Mouse (Mus musculus) lung, embryonic 16.5 days (tissue): ENCODE measurements around the gene Otud7a. TPM values are rescaled to one million over a fixed set of nuclear protein-coding genes. Genes with fewer than 3 reads are reported as not detected.
"Not testable (repeated sequence)": the region's sequence is repeated elsewhere in the genome, so short reads cannot be mapped to it uniquely, and the experiment has no call there.

Experiments used
- ATAC-seq: fragments of 200-750 bp; cut with Nextera tagmentation; 2 replicates; pipeline ENCODE4 v1.8.0; 2017; ENCODE audit warnings: low read depth, mild to moderate bottlenecking, moderate library complexity
- H3K27ac ChIP-seq: fragments of 300-500 bp; sonication (generic); 2 replicates; pipeline ENCODE4 v1.5.1; 2014; ENCODE audit warnings: mild to moderate bottlenecking, control low read depth, low read length
- H3K27me3 ChIP-seq: fragments of 300-500 bp; sonication (generic); 2 replicates; pipeline ENCODE4 v1.6.1; 2014; ENCODE audit warnings: low read depth, low read length, mixed read lengths; ENCODE audit not compliant: control insufficient read depth, insufficient read depth
- H3K36me3 ChIP-seq: fragments of 300-500 bp; sonication (generic); 2 replicates; pipeline ENCODE4 v1.6.1; 2014; ENCODE audit warnings: low read length; ENCODE audit not compliant: control insufficient read depth, insufficient read depth
- H3K4me1 ChIP-seq: fragments of 300-500 bp; sonication (generic); replicated peaks from 2 replicates; pipeline ENCODE4 v1.6.1; 2014; ENCODE audit warnings: low read length, mixed read lengths; ENCODE audit not compliant: control insufficient read depth, insufficient read depth
- H3K4me2 ChIP-seq: fragments of 300-500 bp; sonication (generic); 2 replicates; pipeline ENCODE4 v1.6.1; 2014; ENCODE audit warnings: low read depth, low read length, control low read depth
- H3K4me3 ChIP-seq: fragments of 300-500 bp; sonication (generic); 2 replicates; pipeline ENCODE4 v1.5.1; 2014; ENCODE audit warnings: mild to moderate bottlenecking, low read length, control low read depth
- H3K9ac ChIP-seq: fragments of 300-500 bp; sonication (generic); 2 replicates; pipeline ENCODE4 v1.6.1; 2014; ENCODE audit warnings: low read length, control low read depth
- H3K9me3 ChIP-seq: fragments of 300-500 bp; sonication (generic); 2 replicates; pipeline ENCODE4 v1.6.1; 2016; ENCODE audit warnings: low read length; ENCODE audit not compliant: control insufficient read depth
- WGBS: fragments of 180-500 bp; shearing (Covaris S2); extraction: QIAGEN DNeasy Blood & Tissue Kit; methylation state at CpG from one replicate; pipeline ENCODE4 v1.1.7; 2014; 5-methylcytosine and 5-hydroxymethylcytosine counted together
- polyA plus RNA-seq: library from polyadenylated mRNA; unstranded; fragments of >200 nt; fragmentation: Nextera tagmentation; extraction: Ambion mirVana; gene quantifications from 2 replicates; pipeline ENCODE4 v1.2.1, GENCODE M21; 2015

The Otud7a gene
- polyA plus RNA-seq, 1 experiment from 2014 or later = 0.20 TPM

GRCm38 (mm10) chr7:63665496-63665895, 220.9 kb downstream of the Otud7a start:
- no peak for ATAC-seq
- Histone ChIP-seq H3K9me3 (no peaks in the 10 kb centered on the region), H3K4me1 (no peaks in the 10 kb centered on the region), H3K27me3 (no peaks in the 10 kb centered on the region), H3K27ac (no peak overlapping the region), H3K4me2 (no peak overlapping the region), H3K4me3 (no peak overlapping the region), H3K9ac (no peak overlapping the region), H3K36me3 (no peaks in the 10 kb centered on the region)
- WGBS = 82% methylated on average over 3 of the region's 3 CpGs

GRCm38 (mm10) chr7:63667986-63668741, 223.6 kb downstream of the Otud7a start:
- WGBS = 36% methylated on average over 15 of the region's 15 CpGs
- Histone ChIP-seq H3K36me3 (no peaks in the 10 kb centered on the region), H3K9me3 (no peaks in the 10 kb centered on the region), H3K9ac (no peak overlapping the region), H3K4me2 (no peak overlapping the region), H3K4me1 (no peaks in the 10 kb centered on the region), H3K27me3 (no peaks in the 10 kb centered on the region), H3K4me3 (no peak overlapping the region), H3K27ac (no peak overlapping the region)
- no peak for ATAC-seq

GRCm38 (mm10) chr7:63668951-63669350, 224.4 kb downstream of the Otud7a start:
- Histone ChIP-seq H3K4me3 (no peak overlapping the region), H3K9me3 (no peaks in the 10 kb centered on the region), H3K9ac (no peak overlapping the region), H3K27ac (no peak overlapping the region), H3K36me3 (no peaks in the 10 kb centered on the region), H3K27me3 (no peaks in the 10 kb centered on the region), H3K4me1 (no peaks in the 10 kb centered on the region), H3K4me2 (no peak overlapping the region)
- WGBS = 76% methylated on average over 14 of the region's 14 CpGs
- no peak for ATAC-seq

GRCm38 (mm10) chr7:63670911-63671310, 226.4 kb downstream of the Otud7a start:
- not testable (repeated sequence) for H3K27ac ChIP-seq, H3K4me3 ChIP-seq, H3K9ac ChIP-seq, H3K4me1 ChIP-seq, H3K9me3 ChIP-seq, H3K27me3 ChIP-seq, ATAC-seq, H3K4me2 ChIP-seq, H3K36me3 ChIP-seq
- WGBS = 66% methylated on average over 1 of the region's 1 CpGs

GRCm38 (mm10) chr7:63671904-63672303, 227.4 kb downstream of the Otud7a start:
- ATAC-seq = peak; percentile 71
- no peaks in the 10 kb centered on the region for H3K4me1 ChIP-seq
- H3K27ac ChIP-seq = no peak overlapping the region
- no peaks in the 10 kb centered on the region for H3K27me3 ChIP-seq
- WGBS = 15% methylated on average over 3 of the region's 3 CpGs
- H3K4me2 ChIP-seq = no peak overlapping the region
- no peak overlapping the region for H3K9ac ChIP-seq
- no peaks in the 10 kb centered on the region for H3K36me3 ChIP-seq
- H3K4me3 ChIP-seq = no peak overlapping the region
- H3K9me3 ChIP-seq = no peaks in the 10 kb centered on the region

- no peaks in the 10 kb centered on the region for H3K4me1 ChIP-seq
- H3K9ac ChIP-seq = no peak overlapping the region
- H3K4me2 ChIP-seq = no peak overlapping the region
- 72% methylated on average over 5 of the region's 5 CpGs for WGBS
- no peak overlapping the region for H3K27ac ChIP-seq
- H3K27me3 ChIP-seq = no peaks in the 10 kb centered on the region
- no peaks in the 10 kb centered on the region for H3K9me3 ChIP-seq
- H3K36me3 ChIP-seq = no peaks in the 10 kb centered on the region
- no peak for ATAC-seq
- no peak overlapping the region for H3K4me3 ChIP-seq
Measured at GRCm38 (mm10) chr7:63676631-63677030, 232.1 kb downstream of the Otud7a start.

GRCm38 (mm10) chr7:63677149-63677548, 232.6 kb downstream of the Otud7a start:
- Histone ChIP-seq H3K9me3 (no peaks in the 10 kb centered on the region), H3K27ac (no peak overlapping the region), H3K4me3 (no peak overlapping the region), H3K4me1 (no peaks in the 10 kb centered on the region), H3K4me2 (no peak overlapping the region), H3K36me3 (no peaks in the 10 kb centered on the region), H3K9ac (no peak overlapping the region), H3K27me3 (no peaks in the 10 kb centered on the region)
- WGBS = 24% methylated on average over 2 of the region's 2 CpGs
- ATAC-seq = no peak

GRCm38 (mm10) chr7:63687056-63687455, 242.5 kb downstream of the Otud7a start:
- H3K27me3 ChIP-seq = no peaks in the 10 kb centered on the region
- no peak overlapping the region for H3K4me3 ChIP-seq
- ATAC-seq = no peak
- H3K27ac ChIP-seq = no peak overlapping the region
- no peaks in the 10 kb centered on the region for H3K9me3 ChIP-seq
- H3K9ac ChIP-seq = no peak overlapping the region
- no peaks in the 10 kb centered on the region for H3K36me3 ChIP-seq
- H3K4me1 ChIP-seq = no peaks in the 10 kb centered on the region
- no peak overlapping the region for H3K4me2 ChIP-seq
- WGBS = 74% methylated on average over 4 of the region's 4 CpGs

GRCm38 (mm10) chr7:63697921-63698320, 253.4 kb downstream of the Otud7a start:
- H3K9ac ChIP-seq = no peak overlapping the region
- 83% methylated on average over 4 of the region's 4 CpGs for WGBS
- no peak overlapping the region for H3K4me2 ChIP-seq
- H3K4me3 ChIP-seq = no peak overlapping the region
- no peaks in the 10 kb centered on the region for H3K4me1 ChIP-seq
- ATAC-seq = no peak
- no peak overlapping the region for H3K27ac ChIP-seq
- H3K36me3 ChIP-seq = no peaks in the 10 kb centered on the region
- H3K9me3 ChIP-seq = no peaks in the 10 kb centered on the region
- no peaks in the 10 kb centered on the region for H3K27me3 ChIP-seq
